Mouse (Mus musculus) midbrain, embryonic 16.5 days (tissue): ENCODE results near the gene Trim32. TPM values are rescaled to one million over a fixed set of nuclear protein-coding genes. Genes with fewer than 3 reads are reported as not detected.

Experiments
- ATAC-seq: fragments of 200-750 bp; cut with Nextera tagmentation; 2 replicates; pipeline ENCODE4 v1.8.0; 2017; ENCODE audit warnings: moderate TSS enrichment
- H3K27ac ChIP-seq: fragments of 300-500 bp; sonication (generic); 2 replicates; pipeline ENCODE4 v1.5.1; 2014; ENCODE audit warnings: mild to moderate bottlenecking, low read length, mixed read lengths
- H3K27me3 ChIP-seq: fragments of 300-500 bp; sonication (generic); 2 replicates; pipeline ENCODE4 v1.6.1; 2014; ENCODE audit warnings: low read depth, low read length, mixed read lengths; ENCODE audit not compliant: control insufficient read depth, insufficient read depth
- H3K36me3 ChIP-seq: fragments of 300-500 bp; sonication (generic); 2 replicates; pipeline ENCODE4 v1.6.1; 2014; ENCODE audit warnings: mild to moderate bottlenecking, low read length, moderate library complexity, mixed read lengths; ENCODE audit not compliant: control insufficient read depth, insufficient read depth
- H3K4me1 ChIP-seq: fragments of 300-500 bp; sonication (generic); 2 replicates; pipeline ENCODE4 v1.6.1; 2014; ENCODE audit warnings: mild to moderate bottlenecking, low read length, mixed read lengths; ENCODE audit not compliant: control insufficient read depth, insufficient read depth
- H3K4me2 ChIP-seq: fragments of 300-500 bp; sonication (generic); 2 replicates; pipeline ENCODE4 v1.6.1; 2014; ENCODE audit warnings: mild to moderate bottlenecking, low read length, mixed read lengths
- H3K4me3 ChIP-seq: fragments of 300-500 bp; sonication (generic); 2 replicates; pipeline ENCODE4 v1.5.1; 2014; ENCODE audit warnings: low read depth, mild to moderate bottlenecking, low read length, moderate library complexity, mixed read lengths
- H3K9ac ChIP-seq: fragments of 300-500 bp; sonication (generic); 2 replicates; pipeline ENCODE4 v1.6.1; 2014; ENCODE audit warnings: low read depth, low read length, mixed read lengths
- H3K9me3 ChIP-seq: fragments of 300-500 bp; sonication (generic); replicated peaks from 2 replicates; pipeline ENCODE4 v1.6.1; 2014; ENCODE audit warnings: mild to moderate bottlenecking, low read length, mixed read lengths; ENCODE audit not compliant: control insufficient read depth, poor library complexity, severe bottlenecking
- WGBS: fragments of 180-500 bp; shearing (Covaris S2); extraction: QIAGEN DNeasy Blood & Tissue Kit; methylation state at CpG from one replicate; pipeline ENCODE4 v1.1.7; 2014; 5-methylcytosine and 5-hydroxymethylcytosine counted together
- polyA plus RNA-seq: library from polyadenylated mRNA; unstranded; fragments of >200 nt; fragmentation: Nextera tagmentation; extraction: Ambion mirVana; gene quantifications from 2 replicates; pipeline ENCODE4 v1.2.1, GENCODE M21; 2015

The Trim32 gene
- polyA plus RNA-seq, 1 experiment from 2014 or later = 235 TPM

DNA sequence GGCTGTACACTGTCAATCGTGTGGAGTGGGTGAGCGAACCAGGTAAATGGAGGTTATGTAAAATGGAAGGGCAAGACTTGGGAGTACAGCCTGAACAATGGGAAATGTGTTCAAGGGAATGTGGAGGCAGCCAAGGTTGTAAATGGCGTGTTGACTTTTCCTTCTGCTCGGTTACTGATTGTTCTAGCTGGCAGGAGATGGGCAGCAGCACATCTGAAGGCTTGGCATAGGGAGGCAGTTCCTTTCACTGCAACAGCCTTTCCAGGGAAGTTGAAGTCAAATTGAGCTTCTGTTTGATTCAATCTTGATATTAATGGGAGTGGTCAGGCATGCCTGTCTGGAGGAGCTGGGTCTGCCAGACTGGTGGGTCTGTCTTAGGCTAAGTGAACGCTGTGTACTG, 5.5 kb downstream of the Trim32 start:
- no peaks in the 10 kb centered on the region for H3K9me3 ChIP-seq
- 85% methylated on average over 5 of the region's 5 CpGs for WGBS
- no peak overlapping the region for H3K27ac ChIP-seq
- peaks cover 24% of the 10 kb centered on the region for H3K36me3 ChIP-seq
- no peak overlapping the region for H3K4me3 ChIP-seq
- H3K9ac ChIP-seq = no peak overlapping the region
- no peak overlapping the region for H3K4me2 ChIP-seq
- no peak for ATAC-seq
- H3K4me1 ChIP-seq = peaks cover 28% of the 10 kb centered on the region
- no peaks in the 10 kb centered on the region for H3K27me3 ChIP-seq

DNA sequence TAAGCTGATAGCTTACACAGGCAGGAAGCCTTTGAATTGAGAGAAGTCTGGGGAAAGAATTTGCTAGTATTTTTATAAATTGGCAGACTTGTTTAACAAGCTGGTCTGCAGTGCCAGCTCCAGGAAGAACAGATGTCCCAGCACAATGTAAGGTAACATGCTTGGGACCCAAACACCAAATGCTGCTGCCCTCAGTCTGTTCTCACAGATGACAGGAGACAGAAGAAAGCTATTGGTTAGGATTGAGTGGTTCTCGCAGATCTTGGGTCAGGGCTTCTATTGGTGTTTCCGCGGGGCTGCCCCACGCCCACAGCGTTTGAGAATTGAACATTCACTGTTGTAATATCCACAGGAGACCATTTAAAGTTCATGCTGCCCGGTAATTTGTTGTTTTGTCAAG, 6.1 kb downstream of the Trim32 start:
- Histone ChIP-seq H3K9me3 (no peaks in the 10 kb centered on the region), H3K27ac (no peak overlapping the region), H3K36me3 (peaks cover 29% of the 10 kb centered on the region), H3K9ac (no peak overlapping the region), H3K27me3 (no peaks in the 10 kb centered on the region), H3K4me3 (no peak overlapping the region), H3K4me2 (no peak overlapping the region), H3K4me1 (peaks cover 28% of the 10 kb centered on the region)
- WGBS = 63% methylated on average over 6 of the region's 6 CpGs
- no peak for ATAC-seq

DNA sequence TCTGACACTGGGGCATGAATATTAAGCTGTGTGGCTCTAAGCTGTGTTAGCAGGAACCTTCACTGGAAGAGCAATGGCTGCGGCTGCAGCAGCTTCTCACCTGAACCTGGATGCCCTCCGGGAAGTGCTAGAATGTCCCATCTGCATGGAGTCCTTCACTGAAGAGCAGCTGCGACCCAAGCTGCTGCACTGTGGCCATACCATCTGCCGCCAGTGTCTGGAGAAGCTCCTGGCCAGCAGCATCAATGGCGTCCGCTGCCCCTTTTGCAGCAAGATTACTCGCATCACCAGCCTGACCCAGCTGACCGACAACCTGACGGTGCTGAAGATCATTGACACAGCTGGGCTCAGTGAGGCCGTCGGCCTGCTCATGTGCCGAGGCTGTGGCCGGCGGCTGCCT, 8.3 kb downstream of the Trim32 start:
- H3K4me2 ChIP-seq = no peak overlapping the region
- peaks cover 9% of the 10 kb centered on the region; the same call in 1 of the 2 replicates for H3K4me1 ChIP-seq
- 96% methylated on average over 14 of the region's 14 CpGs for WGBS
- H3K36me3 ChIP-seq = peaks cover 29% of the 10 kb centered on the region
- no peak for ATAC-seq
- no peak overlapping the region for H3K4me3 ChIP-seq
- no peaks in the 10 kb centered on the region for H3K27me3 ChIP-seq
- H3K9ac ChIP-seq = no peak overlapping the region
- H3K27ac ChIP-seq = no peak overlapping the region
- H3K9me3 ChIP-seq = no peaks in the 10 kb centered on the region

DNA sequence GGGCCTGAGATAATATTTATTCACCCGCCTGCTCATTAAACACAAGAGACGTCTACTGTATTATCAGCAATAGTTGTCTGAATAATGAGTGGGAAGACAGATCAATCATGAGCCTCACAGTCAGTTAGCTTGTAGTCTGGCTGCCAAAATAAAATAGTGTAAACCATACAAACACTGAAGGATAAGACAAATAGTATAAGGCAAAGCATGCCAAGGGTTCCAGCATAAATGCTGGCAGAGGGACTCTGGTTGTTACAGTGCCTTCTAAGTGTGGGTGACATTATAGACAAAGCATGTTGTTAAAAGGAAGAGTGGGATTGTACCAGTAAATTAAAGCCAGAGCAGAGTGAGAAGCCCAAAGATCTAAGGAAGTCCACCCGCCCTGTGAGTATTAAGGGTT, 15.3 kb downstream of the Trim32 start:
- 86% methylated on average over 3 of the region's 3 CpGs for WGBS

DNA sequence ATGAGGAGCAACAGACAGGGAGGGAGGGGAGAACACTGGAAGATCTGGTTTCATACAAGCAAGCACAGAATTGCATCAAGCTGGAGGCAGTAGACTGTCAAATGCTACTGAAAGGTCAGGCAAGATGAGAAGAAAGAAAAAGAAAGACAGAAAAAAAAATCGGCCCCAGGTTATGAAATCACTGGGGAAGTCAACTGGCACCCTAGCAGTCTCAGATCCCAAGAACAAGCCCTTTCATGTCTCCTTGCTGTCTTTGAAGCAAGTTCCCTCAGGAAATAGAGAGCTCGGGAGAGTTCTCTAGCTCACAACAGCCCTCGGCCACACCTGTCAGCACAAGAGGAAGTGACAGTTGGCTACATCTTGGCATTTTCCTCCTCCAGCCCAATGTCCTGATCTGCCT, 33.4 kb downstream of the Trim32 start:
- H3K9ac ChIP-seq = no peak overlapping the region
- WGBS = 73% methylated on average over 3 of the region's 3 CpGs

More for the DNA sequence above, 15.3 kb downstream of the Trim32 start:
- Histone ChIP-seq H3K27me3 (no peaks in the 10 kb centered on the region), H3K9ac (no peak overlapping the region), H3K27ac (no peak overlapping the region), H3K36me3 (peaks cover 16% of the 10 kb centered on the region), H3K4me2 (no peak overlapping the region), H3K9me3 (no peaks in the 10 kb centered on the region), H3K4me1 (no peaks in the 10 kb centered on the region), H3K4me3 (no peak overlapping the region)
- no peak for ATAC-seq

DNA sequence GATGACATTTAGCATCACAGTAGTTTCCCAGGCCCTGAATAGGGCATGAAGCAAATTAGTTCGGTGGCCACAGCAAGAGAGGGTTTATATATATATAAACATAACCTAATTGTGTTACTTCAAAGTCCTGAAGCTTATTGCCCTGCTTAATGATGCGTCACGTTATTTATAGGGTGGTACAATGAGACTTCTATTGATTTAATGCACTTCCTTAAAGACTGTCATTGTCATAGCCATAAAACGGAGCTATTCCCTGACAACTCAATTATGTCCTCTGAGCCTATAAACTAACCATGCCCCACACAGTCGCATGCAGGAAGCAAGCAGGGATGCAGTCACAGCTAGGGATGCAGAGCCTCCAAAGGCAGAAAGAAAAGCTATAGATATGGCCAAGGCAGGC, 37.8 kb downstream of the Trim32 start:
- H3K4me1 ChIP-seq = peaks cover 2% of the 10 kb centered on the region; the same call in 1 of the 2 replicates
- no peak for ATAC-seq
- H3K27ac ChIP-seq = no peak overlapping the region
- H3K36me3 ChIP-seq = no peaks in the 10 kb centered on the region
- no peaks in the 10 kb centered on the region for H3K9me3 ChIP-seq
- WGBS = 62% methylated on average over 5 of the region's 5 CpGs
- H3K4me2 ChIP-seq = no peak overlapping the region
- no peak overlapping the region for H3K9ac ChIP-seq
- H3K4me3 ChIP-seq = no peak overlapping the region
- no peaks in the 10 kb centered on the region for H3K27me3 ChIP-seq

More for the DNA sequence above, 33.4 kb downstream of the Trim32 start:
- no peak overlapping the region for H3K4me2 ChIP-seq
- no peaks in the 10 kb centered on the region for H3K9me3 ChIP-seq
- no peak overlapping the region for H3K4me3 ChIP-seq
- ATAC-seq = no peak
- H3K27ac ChIP-seq = no peak overlapping the region
- no peaks in the 10 kb centered on the region for H3K27me3 ChIP-seq
- peaks cover 2% of the 10 kb centered on the region; the same call in 1 of the 2 replicates for H3K4me1 ChIP-seq
- no peaks in the 10 kb centered on the region for H3K36me3 ChIP-seq

DNA sequence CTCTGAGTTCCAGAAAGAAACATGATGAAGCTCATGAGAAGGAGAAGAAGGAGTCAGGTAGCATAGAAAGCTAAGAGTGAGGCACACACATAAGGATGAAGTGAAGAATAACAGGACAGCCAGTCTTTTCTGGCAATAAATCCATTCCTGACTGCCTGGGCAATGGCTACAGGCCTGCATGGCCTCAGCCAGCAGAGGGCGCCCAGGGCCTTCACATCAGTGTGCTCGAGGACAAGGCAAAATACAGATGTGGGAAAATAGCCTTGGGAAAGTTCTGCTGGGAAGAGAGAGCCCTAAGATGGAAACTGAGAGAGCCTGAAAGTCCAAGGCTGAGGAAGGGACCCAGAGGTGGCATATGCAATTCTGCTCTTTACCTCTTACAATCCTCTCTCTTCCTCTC, 49.9 kb downstream of the Trim32 start:
- WGBS = 0% methylated on average over 2 of the region's 2 CpGs
- no peak overlapping the region for H3K4me3 ChIP-seq
- H3K4me1 ChIP-seq = no peaks in the 10 kb centered on the region
- H3K9ac ChIP-seq = no peak overlapping the region
- no peaks in the 10 kb centered on the region for H3K36me3 ChIP-seq
- no peaks in the 10 kb centered on the region; the same call in 1 of the 2 replicates for H3K27me3 ChIP-seq
- no peaks in the 10 kb centered on the region for H3K9me3 ChIP-seq
- peak; percentile 90 for ATAC-seq
- H3K4me2 ChIP-seq = no peak overlapping the region
- H3K27ac ChIP-seq = no peak overlapping the region

DNA sequence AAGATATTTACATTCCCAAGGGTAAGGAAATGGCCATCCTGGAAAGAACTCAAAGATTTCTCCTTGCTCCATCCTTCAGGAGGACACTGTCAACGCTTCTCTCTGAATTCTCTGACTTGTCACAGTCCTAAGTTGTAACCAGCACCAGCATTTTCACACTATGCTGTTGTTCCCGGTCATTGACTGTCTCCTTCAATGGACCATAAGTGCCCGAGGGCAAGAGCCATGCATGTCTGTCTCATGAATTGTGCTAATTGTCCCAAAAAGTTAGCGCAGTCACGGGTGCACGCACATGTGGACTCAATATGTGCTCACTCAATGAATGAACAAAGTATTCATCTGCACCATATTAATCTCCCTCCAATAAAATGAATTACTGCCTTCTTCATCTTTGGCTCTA, 58.4 kb downstream of the Trim32 start:
- H3K4me1 ChIP-seq = 0 out of 2 replicates have a peak, but pooled peaks cover 2% of the 10 kb centered on the region
- no peak overlapping the region for H3K4me3 ChIP-seq
- H3K36me3 ChIP-seq = no peaks in the 10 kb centered on the region
- no peak overlapping the region for H3K9ac ChIP-seq
- ATAC-seq = no peak
- no peaks in the 10 kb centered on the region; the same call in 1 of the 2 replicates for H3K27me3 ChIP-seq
- H3K9me3 ChIP-seq = no peaks in the 10 kb centered on the region
- no peak overlapping the region for H3K27ac ChIP-seq
- H3K4me2 ChIP-seq = no peak overlapping the region
- WGBS = 86% methylated on average over 6 of the region's 6 CpGs
